Mouse (Mus musculus): ENCODE measurements around the gene Slbp. TPM values are rescaled to one million over a fixed set of nuclear protein-coding genes. Genes with fewer than 3 reads are reported as not detected.

The Slbp gene
- polyA plus RNA-seq, 1 experiment from 2014 or later, result 146 TPM

DNA sequence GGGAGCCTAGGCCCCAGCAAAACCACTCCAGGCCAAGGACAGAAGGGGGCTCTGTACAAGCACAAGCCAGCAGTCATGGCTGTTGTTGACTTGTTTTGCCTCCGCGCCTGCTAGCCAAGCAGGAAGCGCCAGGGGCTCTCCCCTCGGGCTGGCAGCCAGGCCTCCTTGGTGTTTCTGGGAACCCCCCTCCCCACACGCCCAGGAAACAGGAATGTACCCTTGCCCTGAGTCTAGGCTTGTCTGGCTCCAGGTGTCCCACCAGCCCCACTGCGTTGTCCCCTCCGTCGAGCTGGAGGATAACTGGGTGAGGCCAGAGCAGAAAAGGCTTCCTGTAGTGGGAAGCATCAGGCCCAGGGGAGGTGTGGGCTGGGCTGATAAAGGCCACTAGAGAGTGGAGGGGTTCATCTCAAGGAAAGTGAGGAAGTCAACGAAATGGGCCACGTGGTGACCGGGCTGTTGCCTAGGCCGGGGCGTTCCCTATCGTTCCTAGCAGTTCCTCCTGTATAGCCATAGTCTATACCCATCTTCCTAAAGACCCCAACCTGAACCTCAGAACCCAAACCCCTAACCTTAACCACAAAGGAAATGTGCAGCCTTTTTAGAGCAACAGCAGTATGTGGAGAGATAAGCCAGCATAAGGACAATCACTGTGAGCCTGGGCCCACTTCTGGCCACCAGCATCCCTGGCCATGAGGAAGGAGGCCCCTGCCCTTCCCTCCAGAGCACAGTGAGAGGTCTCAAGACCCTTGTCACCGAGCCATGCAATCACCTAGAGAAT, 29.4 kb upstream of the Slbp start:
- Histone ChIP-seq H3K9ac (ENCODE audit: low read depth, low read length) (no peak overlapping the region), H3K36me3 (ENCODE audit: insufficient read depth, low read length) (no peaks in the 10 kb centered on the region), H3K4me1 (replicated peaks; ENCODE audit: insufficient read depth, low read length) (no peaks in the 10 kb centered on the region), H3K27me3 (ENCODE audit: insufficient read depth, low read length) (no peaks in the 10 kb centered on the region), H3K4me2 (ENCODE audit: low read length) (no peak overlapping the region), H3K4me3 (replicated peaks; ENCODE audit: low read depth, low read length) (no peak overlapping the region), H3K9me3 (replicated peaks; ENCODE audit: low read length) (no peaks in the 10 kb centered on the region), H3K27ac (no peak overlapping the region)
- ATAC-seq (replicated peaks; ENCODE audit: low FRiP score, low read depth) (no peak), DNase-seq (ENCODE audit: low spot score) (no peak)
- 79% methylated on average over 15 of the region's 15 CpGs for WGBS
- no peak for TF ChIP-seq CTCF (IDR thresholded peaks at IDR 0.05; ENCODE audit: low read depth)

DNA sequence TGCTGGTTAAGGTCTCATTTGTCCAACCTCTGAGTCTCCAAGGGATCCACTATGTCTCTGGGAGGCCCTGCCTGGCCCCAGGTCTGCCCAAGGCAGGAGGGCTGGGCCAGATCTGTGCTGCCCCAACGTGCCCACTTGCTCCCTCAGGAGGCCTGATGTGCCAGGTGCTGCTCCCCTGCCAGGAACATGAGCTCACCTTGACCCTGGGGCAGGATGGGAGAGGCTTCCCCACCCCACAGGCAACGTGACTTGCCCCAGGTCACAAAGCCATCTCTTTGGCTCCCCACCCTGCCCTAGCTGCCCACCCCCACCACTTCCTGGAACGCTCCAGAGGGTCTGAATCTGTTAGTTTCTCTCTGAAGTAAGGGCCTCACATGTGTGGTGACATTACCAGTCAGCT, 28.7 kb upstream of the Slbp start:
- no peaks in the 10 kb centered on the region for H3K9me3 ChIP-seq (replicated peaks; ENCODE audit: low read length)
- DNase-seq (ENCODE audit: low spot score) (no peak), ATAC-seq (replicated peaks; ENCODE audit: low FRiP score, low read depth) (no peak)
- H3K4me3 ChIP-seq (replicated peaks; ENCODE audit: low read depth, low read length), result no peak overlapping the region
- H3K36me3 ChIP-seq (ENCODE audit: insufficient read depth, low read length), result no peaks in the 10 kb centered on the region
- no peaks in the 10 kb centered on the region for H3K4me1 ChIP-seq (replicated peaks; ENCODE audit: insufficient read depth, low read length)
- WGBS, result 57% methylated on average over 3 of the region's 3 CpGs
- no peak overlapping the region for H3K27ac ChIP-seq
- no peaks in the 10 kb centered on the region for H3K27me3 ChIP-seq (ENCODE audit: insufficient read depth, low read length)
- H3K4me2 ChIP-seq (ENCODE audit: low read length), result no peak overlapping the region
- no peak for TF ChIP-seq CTCF (IDR thresholded peaks at IDR 0.05; ENCODE audit: low read depth)
- H3K9ac ChIP-seq (ENCODE audit: low read depth, low read length), result no peak overlapping the region

GRCm38 (mm10) chr5:33678244-33678643, 25.9 kb upstream of the Slbp start:
- 74% methylated on average over 5 of the region's 5 CpGs for whole genome bisulfite sequencing

DNA sequence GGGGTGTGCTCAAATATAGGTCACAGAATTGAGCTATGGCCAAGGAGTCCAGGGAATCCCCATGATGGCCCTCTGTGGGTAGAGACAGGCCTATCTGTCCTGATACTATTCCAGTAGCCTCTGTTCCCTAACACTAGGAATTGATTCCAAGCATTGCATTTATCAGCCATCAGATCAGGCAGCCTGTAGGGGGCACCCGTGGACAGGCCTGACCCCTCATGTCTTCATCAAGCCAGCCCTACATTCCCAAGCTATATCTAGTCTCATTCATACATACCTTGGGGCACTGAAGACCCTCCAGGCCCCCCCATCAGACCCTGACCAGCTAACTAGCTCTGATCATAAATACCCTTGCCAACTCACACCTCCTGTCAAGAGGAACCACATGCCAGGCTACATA, 23.6 kb upstream of the Slbp start:
- TF ChIP-seq CTCF (IDR thresholded peaks at IDR 0.05; ENCODE audit: low read depth), result peak; percentile 77
- H3K36me3 ChIP-seq (ENCODE audit: insufficient read depth, low read length), result peaks cover 17% of the 10 kb centered on the region
- peak; percentile 79 for DNase-seq (ENCODE audit: low spot score)
- no peak overlapping the region for H3K27ac ChIP-seq
- 0% methylated on average over 1 of the region's 1 CpGs for WGBS
- no peaks in the 10 kb centered on the region for H3K27me3 ChIP-seq (ENCODE audit: insufficient read depth, low read length)
- no peaks in the 10 kb centered on the region for H3K9me3 ChIP-seq (replicated peaks; ENCODE audit: low read length)
- H3K4me2 ChIP-seq (ENCODE audit: low read length), result no peak overlapping the region
- no peaks in the 10 kb centered on the region for H3K4me1 ChIP-seq (replicated peaks; ENCODE audit: insufficient read depth, low read length)
- no peak overlapping the region for H3K9ac ChIP-seq (ENCODE audit: low read depth, low read length)
- ATAC-seq (replicated peaks; ENCODE audit: low FRiP score, low read depth), result no peak; the same call in 1 of the 2 replicates
- no peak overlapping the region for H3K4me3 ChIP-seq (replicated peaks; ENCODE audit: low read depth, low read length)

More at GRCm38 (mm10) chr5:33678244-33678643, 25.9 kb upstream of the Slbp start:
- H3K4me1 ChIP-seq (replicated peaks; ENCODE audit: insufficient read depth, low read length), result no peaks in the 10 kb centered on the region
- no peaks in the 10 kb centered on the region for H3K27me3 ChIP-seq (ENCODE audit: insufficient read depth, low read length)
- H3K4me3 ChIP-seq (replicated peaks; ENCODE audit: low read depth, low read length), result no peak overlapping the region
- H3K27ac ChIP-seq, result no peak overlapping the region
- no peak for ATAC-seq (replicated peaks; ENCODE audit: low FRiP score, low read depth)
- no peak overlapping the region for H3K9ac ChIP-seq (ENCODE audit: low read depth, low read length)
- H3K36me3 ChIP-seq (ENCODE audit: insufficient read depth, low read length), result no peaks in the 10 kb centered on the region; the same call in 1 of the 2 replicates
- DNase-seq (ENCODE audit: low spot score), result no peak
- no peaks in the 10 kb centered on the region for H3K9me3 ChIP-seq (replicated peaks; ENCODE audit: low read length)
- no peak overlapping the region for H3K4me2 ChIP-seq (ENCODE audit: low read length)
- no peak for TF ChIP-seq CTCF (IDR thresholded peaks at IDR 0.05; ENCODE audit: low read depth)

- 74% methylated on average over 3 of the region's 3 CpGs for WGBS
- H3K27ac ChIP-seq, result no peak overlapping the region
- no peaks in the 10 kb centered on the region for H3K9me3 ChIP-seq (replicated peaks; ENCODE audit: low read length)
- H3K4me2 ChIP-seq (ENCODE audit: low read length), result no peak overlapping the region
- no peak for DNase-seq (ENCODE audit: low spot score)
- H3K36me3 ChIP-seq (ENCODE audit: insufficient read depth, low read length), result peaks cover 28% of the 10 kb centered on the region
- no peak for TF ChIP-seq CTCF (IDR thresholded peaks at IDR 0.05; ENCODE audit: low read depth)
- no peak for ATAC-seq (replicated peaks; ENCODE audit: low FRiP score, low read depth)
- no peaks in the 10 kb centered on the region for H3K27me3 ChIP-seq (ENCODE audit: insufficient read depth, low read length)
- H3K4me1 ChIP-seq (replicated peaks; ENCODE audit: insufficient read depth, low read length), result no peaks in the 10 kb centered on the region
- H3K4me3 ChIP-seq (replicated peaks; ENCODE audit: low read depth, low read length), result no peak overlapping the region
- H3K9ac ChIP-seq (ENCODE audit: low read depth, low read length), result 0 out of 2 replicates have a peak overlapping the region, but pooled peaks have one; percentile 8
Measured at GRCm38 (mm10) chr5:33674439-33674838, 22.1 kb upstream of the Slbp start.

DNA sequence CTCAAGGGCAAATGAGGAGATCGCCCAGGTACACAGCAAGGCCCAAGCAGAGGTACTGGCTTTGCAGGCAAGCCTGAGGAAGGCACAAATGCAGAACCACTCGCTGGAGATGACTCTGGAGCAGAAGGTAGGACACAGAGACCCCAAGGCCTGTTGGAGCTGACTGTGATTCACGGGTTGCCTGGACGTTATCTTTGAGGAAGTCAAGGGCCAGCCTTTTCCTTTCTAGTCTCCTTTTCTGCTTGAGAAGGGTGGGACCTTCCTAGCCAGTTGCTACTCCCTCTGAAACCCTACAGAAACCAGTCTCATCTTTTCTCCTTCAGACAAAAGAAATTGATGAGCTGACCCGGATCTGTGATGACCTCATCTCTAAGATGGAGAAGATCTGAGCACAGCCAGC, 19.3 kb upstream of the Slbp start:
- Histone ChIP-seq H3K36me3 (ENCODE audit: insufficient read depth, low read length) (peaks cover 49% of the 10 kb centered on the region), H3K27ac (no peak overlapping the region), H3K9me3 (replicated peaks; ENCODE audit: low read length) (no peaks in the 10 kb centered on the region), H3K9ac (ENCODE audit: low read depth, low read length) (no peak overlapping the region), H3K4me1 (replicated peaks; ENCODE audit: insufficient read depth, low read length) (no peaks in the 10 kb centered on the region), H3K4me2 (ENCODE audit: low read length) (no peak overlapping the region), H3K27me3 (ENCODE audit: insufficient read depth, low read length) (no peaks in the 10 kb centered on the region), H3K4me3 (replicated peaks; ENCODE audit: low read depth, low read length) (no peak overlapping the region)
- ATAC-seq (replicated peaks; ENCODE audit: low FRiP score, low read depth), result no peak
- WGBS, result 74% methylated on average over 5 of the region's 5 CpGs
- no peak for TF ChIP-seq CTCF (IDR thresholded peaks at IDR 0.05; ENCODE audit: low read depth)
- no peak for DNase-seq (ENCODE audit: low spot score)
